Mouse (Mus musculus) inflammation-experienced regulatory T-cells (primary cell): ENCODE data around the gene Neu1. TPM values are rescaled to one million over a fixed set of nuclear protein-coding genes. Genes with fewer than 3 reads are reported as not detected.

ENCODE experiments used
- polyA plus RNA-seq, 2 experiments: library from polyadenylated mRNA; unstranded; fragments of 100-300 nt; shearing (Covaris generic); gene quantifications; one replicate each; pipeline ENCODE4 v1.2.1; 2017

The Neu1 gene
- polyA plus RNA-seq, result 10 to 100 TPM; 78.7 to 95.7 TPM

DNA sequence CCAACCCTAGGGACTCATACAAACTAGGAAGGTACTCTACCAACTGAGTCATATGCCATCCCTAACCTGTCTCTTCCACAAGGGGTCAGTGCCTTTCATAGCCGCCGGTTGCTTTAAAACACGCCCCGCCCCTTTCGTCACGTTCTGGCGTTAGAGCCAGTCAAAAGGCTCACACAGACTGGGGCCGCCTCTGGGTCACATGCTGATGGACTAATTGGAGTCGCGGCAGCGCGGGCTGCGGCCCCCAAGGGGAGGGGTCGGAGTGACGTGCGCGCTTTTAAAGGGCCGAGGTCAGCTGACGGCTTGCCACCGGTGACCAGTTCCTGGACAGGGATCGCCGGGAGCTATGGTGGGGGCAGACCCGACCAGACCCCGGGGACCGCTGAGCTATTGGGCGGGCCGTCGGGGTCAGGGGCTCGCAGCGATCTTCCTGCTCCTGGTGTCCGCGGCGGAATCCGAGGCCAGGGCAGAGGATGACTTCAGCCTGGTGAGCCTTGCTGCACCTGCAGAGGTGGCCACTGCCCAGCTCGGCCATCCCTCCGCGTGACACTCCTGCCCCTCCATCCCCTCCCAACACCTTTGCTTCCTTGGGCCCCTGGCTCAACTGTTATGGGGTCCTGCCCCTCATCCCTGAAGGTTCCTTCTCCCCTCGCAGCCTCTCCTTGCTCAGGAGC, at the start of gene Neu1:
Gene Neu1 (plus strand): TSS at position 193 of the 674 bp plus-strand sequence.

DNA sequence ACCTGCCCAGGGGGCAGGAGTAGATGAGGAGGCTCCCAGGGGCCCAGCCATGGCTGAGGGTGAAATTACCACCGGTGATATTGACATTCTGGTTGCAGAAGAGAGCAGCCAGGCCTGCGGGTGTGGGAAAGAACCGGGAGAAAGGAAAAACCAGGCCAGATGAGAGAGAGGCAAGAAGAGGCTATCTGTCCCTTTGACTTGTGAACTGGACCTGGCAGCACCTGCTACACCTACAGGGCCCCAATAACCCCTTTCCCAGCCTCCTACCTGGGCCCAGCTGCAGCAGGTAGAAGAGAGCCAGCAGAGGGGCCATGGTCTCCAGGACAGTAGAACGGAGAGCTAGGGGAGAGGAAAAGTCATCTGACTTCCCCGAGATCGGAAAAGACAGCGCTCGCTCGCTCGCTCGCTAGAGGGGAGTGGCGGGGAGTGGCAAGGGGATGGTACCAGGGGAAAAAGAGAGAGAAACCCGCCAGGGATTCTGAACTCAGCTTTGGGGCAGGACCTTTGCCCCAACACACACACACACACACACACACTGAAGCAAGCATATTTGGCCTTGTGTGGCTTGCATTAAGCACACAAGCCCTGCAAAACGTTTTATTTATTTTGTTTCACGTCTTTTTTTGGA, 49.3 kb upstream of the Neu1 start, which contains the start of gene Gm20547:
Gene Gm20547 (minus strand): TSS at position 360 of the 628 bp plus-strand sequence.

DNA sequence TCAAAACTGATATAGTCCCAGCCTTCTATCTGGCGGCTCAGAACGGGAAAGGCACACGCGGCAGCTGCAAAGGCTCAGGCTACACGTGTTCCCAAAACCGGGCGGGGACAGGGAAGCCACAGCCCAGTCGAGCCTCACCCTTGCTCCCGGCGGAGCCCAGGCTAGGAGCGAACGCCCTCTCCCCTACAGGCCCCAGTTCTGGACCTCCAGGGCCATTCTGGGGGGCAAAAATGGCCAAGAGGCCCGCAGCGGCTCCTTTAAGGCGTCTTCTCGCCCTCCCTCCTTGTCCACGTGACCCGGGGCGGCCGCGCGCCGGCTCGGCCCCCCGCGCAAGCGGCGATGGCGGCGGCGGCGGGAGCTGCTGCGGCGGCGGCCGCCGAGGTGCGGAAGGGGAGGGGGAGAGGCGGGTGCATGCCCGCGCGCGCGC, 32.9 kb upstream of the Neu1 start, which contains the start of the genes C2 and Ehmt2:
Gene C2 (minus strand): TSS at position 106 of the 427 bp plus-strand sequence.
Gene Ehmt2 (plus strand): TSS at position 310 of the 427 bp plus-strand sequence.

DNA sequence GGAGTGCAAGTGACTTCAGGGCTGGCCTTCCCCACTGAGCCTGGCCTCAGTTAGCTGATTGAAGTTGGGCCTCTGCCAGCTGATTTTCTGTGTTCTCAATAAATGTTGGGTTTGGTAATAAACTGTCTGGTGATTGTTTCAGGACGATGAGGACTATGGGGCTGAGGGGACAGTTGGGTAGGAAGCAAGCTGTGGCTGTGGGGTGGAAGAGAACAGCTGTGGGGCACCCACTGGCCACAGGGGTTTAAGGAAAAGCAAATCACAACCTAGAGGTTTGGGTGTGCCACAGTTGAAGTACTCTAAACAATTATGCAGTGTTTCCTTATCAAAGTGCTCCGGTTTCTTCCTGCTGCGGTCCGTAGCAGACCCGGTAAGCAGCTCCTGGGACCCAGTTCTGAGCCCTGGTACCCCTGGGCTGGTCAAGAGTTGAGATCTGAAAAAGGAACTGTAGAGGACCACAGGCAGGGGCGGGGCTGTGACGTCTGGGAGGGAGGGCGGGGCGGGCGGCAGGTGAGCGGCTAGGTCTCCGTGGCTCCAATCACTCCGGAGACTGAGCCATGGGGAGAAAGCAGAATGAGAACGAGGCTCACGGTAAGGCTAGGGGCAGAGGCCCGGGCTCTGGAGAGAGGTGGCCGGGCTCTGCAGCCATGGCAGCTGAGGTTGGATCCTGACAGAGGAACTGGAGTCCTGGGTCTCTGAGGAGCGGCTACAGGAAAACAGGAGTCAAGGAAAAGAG, 17.0 kb upstream of the Neu1 start, which contains the start of gene Slc44a4:
Gene Slc44a4 (plus strand): TSS at position 537 of the 736 bp plus-strand sequence.

DNA sequence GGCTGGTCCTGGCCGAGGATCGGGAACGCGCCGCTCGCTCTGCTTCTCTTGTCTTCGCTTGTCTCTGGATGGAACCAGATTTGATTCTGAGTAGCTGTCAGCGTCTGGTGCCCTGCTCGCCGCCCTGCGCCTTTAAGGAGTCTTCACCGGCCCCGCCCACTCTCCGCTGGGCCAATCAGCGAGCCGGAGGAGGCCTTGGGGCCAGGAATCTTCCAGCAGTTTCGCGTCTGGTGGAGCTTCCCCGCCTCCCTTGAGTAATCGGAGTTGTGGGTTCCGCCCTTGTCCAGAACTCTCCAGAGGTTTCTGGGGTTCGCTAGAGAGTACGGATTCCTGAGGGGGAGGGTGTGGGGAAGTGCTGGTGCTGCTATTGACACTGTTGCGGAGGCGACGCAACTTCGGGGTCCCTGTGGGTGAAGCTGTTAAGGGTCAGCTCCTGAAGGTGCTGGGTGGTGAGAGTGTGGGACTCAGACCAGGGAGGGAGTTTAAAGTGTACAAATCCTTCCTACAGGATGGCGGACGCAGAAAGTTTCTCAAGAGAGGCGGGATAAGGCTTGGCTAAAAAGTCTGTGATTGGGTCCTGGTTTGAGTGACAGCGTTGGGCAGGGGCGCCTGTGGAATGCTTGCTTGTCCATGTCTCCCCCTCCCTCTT, 28.2 kb downstream of the Neu1 start, which contains the start of gene Hspa1b:
Gene Hspa1b (minus strand): TSS at position 109 of the 649 bp plus-strand sequence.

DNA sequence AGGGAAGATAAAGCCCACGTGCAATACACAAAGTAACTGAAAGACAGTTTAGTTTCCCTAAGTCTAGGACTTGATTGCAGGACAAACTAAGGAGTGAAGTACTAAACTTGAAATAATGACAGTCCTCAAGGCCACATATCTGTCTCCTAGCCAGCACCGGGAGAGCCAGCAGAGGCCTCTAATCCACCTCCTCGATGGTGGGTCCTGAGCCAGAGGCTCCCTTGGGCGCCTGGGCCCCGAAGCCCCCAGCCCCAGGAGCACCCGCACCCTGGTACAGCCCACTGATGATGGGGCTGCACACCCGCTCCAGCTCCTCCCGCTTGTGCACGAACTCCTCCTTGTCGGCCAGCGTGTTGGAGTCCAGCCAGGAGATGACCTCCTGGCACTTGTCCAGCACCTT, 38.8 kb downstream of the Neu1 start, which contains the start of gene Gm20481:
Gene Gm20481 (plus strand): TSS at position 91 of the 400 bp plus-strand sequence.

DNA sequence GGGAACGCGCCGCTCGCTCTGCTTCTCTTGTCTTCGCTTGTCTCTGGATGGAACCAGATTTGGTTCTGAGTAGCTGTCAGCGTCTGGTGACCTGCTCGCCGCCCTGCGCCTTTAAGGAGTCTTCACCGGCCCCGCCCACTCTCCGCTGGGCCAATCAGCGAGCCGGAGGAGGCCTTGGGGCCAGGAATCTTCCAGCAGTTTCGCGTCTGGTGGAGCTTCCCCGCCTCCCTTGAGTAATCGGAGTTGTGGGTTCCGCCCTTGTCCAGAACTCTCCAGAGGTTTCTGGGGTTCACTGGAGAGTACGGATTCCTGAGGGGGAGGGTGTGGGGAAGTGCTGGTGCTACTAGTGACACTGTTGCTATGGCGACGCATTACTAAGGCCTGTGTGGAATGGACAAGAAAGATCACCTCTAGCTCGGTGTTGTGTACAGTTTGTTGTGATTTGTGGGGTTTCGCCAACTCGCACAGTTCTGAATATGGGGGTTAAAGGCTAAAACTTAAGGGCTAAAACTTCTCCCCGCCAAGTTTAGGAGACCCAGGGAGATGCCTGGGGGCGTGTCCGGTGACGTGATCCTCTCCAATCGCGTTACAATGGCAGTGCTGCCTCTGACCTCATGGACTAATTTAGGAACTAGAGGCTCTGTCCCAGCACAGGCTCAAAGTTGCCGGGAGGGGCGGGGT, 41.2 kb downstream of the Neu1 start, which contains the start of the genes Hspa1a and Hspa1l:
Gene Hspa1a (minus strand): TSS at position 88 of the 681 bp plus-strand sequence.
Gene Hspa1l (plus strand): TSS at position 635 of the 681 bp plus-strand sequence.

DNA sequence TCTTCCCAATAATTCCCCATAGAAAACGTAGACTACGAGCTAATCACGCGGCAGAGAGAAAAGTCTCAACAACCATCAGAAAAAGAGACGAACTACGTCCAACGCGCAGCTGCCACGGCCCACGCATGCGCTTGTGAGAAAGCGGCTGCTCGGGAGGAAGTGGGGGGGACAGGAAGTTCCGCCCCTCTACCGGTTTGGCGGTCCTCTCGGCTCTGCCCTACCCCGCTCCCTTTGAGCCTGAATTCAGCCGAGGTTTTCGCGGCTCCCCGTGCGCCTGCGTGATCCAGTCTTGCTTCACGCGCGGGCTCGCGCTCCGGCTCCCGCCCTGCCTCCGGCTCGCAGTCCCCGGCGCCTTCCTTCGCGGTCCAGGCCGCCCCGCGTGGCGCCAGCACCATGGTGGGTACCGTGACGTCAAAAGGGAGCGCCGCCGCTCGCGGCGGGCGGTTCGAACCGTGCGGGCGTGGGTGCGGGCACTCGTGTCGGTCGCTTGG, 50.7 kb downstream of the Neu1 start, which contains the start of gene Lsm2:
Gene Lsm2 (plus strand): TSS at position 173 of the 491 bp plus-strand sequence.

Other genes starting within 250 kb of the Neu1 start
- 1 to 10 TPM in 1 of 2 experiments, under 1 TPM in 1; 0.16 to 4.8 TPM for gene C4b, start 187.4 kb upstream of the Neu1 start, polyA plus RNA-seq
- not detected for gene Cyp21a1, start 126.7 kb upstream of the Neu1 start, polyA plus RNA-seq
- 10 to 100 TPM; 29.4 to 36.0 TPM for gene Stk19, start 94.3 kb upstream of the Neu1 start, polyA plus RNA-seq
- gene Dxo, start 94.2 kb upstream of the Neu1 start, polyA plus RNA-seq, result 10 to 100 TPM; 63.2 to 66.7 TPM
- gene Skiv2l, start 81.0 kb upstream of the Neu1 start, polyA plus RNA-seq, result 100 to 1,000 TPM; 103 to 142 TPM
- 10 to 100 TPM; 48.2 to 64.7 TPM for gene Nelfe, start 80.9 kb upstream of the Neu1 start, polyA plus RNA-seq
- gene Cfb, start 68.7 kb upstream of the Neu1 start, polyA plus RNA-seq, result under 1 TPM; 0.40 to 0.65 TPM
- gene Zbtb12, start 51.8 kb upstream of the Neu1 start, polyA plus RNA-seq, result under 1 TPM; 0.27 to 0.39 TPM
- gene Gm20547, start 49.2 kb upstream of the Neu1 start, polyA plus RNA-seq, result not detected
- 1 to 10 TPM; 1.6 to 3.3 TPM for gene C2, start 33.0 kb upstream of the Neu1 start, polyA plus RNA-seq
- 10 to 100 TPM; 65.4 to 83.5 TPM for gene Ehmt2, start 32.8 kb upstream of the Neu1 start, polyA plus RNA-seq
- under 1 TPM in 1 of 2 experiments, not detected in 1; 0.21 TPM for gene Slc44a4, start 16.8 kb upstream of the Neu1 start, polyA plus RNA-seq
- gene Hspa1b, start 28.0 kb downstream of the Neu1 start, polyA plus RNA-seq, result 100 to 1,000 TPM; 378 to 903 TPM
- gene Gm20481, start 38.7 kb downstream of the Neu1 start, polyA plus RNA-seq, result 10 to 100 TPM; 13.3 to 18.6 TPM
- gene Hspa1a, start 40.9 kb downstream of the Neu1 start, polyA plus RNA-seq, result 100 to 1,000 TPM in 1 of 2 experiments, 10 to 100 TPM in 1; 84.0 to 191 TPM
- gene Hspa1l, start 41.5 kb downstream of the Neu1 start, polyA plus RNA-seq, result under 1 TPM; 0.10 to 0.73 TPM
- gene Lsm2, start 50.6 kb downstream of the Neu1 start, polyA plus RNA-seq, result 100 to 1,000 TPM in 1 of 2 experiments, 10 to 100 TPM in 1; 80.1 to 110 TPM
- gene Vars, start 69.7 kb downstream of the Neu1 start, polyA plus RNA-seq, result 100 to 1,000 TPM; 201 to 211 TPM
- under 1 TPM; 0.07 to 0.34 TPM for gene Vwa7, start 85.3 kb downstream of the Neu1 start, polyA plus RNA-seq
- 1 to 10 TPM; 1.5 to 2.5 TPM for gene Sapcd1, start 96.8 kb downstream of the Neu1 start, polyA plus RNA-seq
- 1 to 10 TPM; 2.9 to 3.2 TPM for gene Msh5, start 115.5 kb downstream of the Neu1 start, polyA plus RNA-seq
- 100 to 1,000 TPM; 533 to 549 TPM for gene Clic1, start 118.7 kb downstream of the Neu1 start, polyA plus RNA-seq
- 1 to 10 TPM in 1 of 2 experiments, under 1 TPM in 1; 0.98 to 2.2 TPM for gene Ddah2, start 127.8 kb downstream of the Neu1 start, polyA plus RNA-seq
- 1 to 10 TPM in 1 of 2 experiments, not detected in 1; 2.0 TPM for gene Ly6g6c, start 134.1 kb downstream of the Neu1 start, polyA plus RNA-seq
- under 1 TPM; 0.11 to 0.16 TPM for gene Mpig6b, start 134.9 kb downstream of the Neu1 start, polyA plus RNA-seq
- not detected for gene Ly6g6e, start 145.6 kb downstream of the Neu1 start, polyA plus RNA-seq
- under 1 TPM in 1 of 2 experiments, not detected in 1; 0.60 TPM for gene Ly6g6d, start 146.8 kb downstream of the Neu1 start, polyA plus RNA-seq
- not detected for gene Ly6g6f, start 154.4 kb downstream of the Neu1 start, polyA plus RNA-seq
- gene Abhd16a, start 158.0 kb downstream of the Neu1 start, polyA plus RNA-seq, result 10 to 100 TPM; 73.9 to 82.7 TPM
- gene Ly6g5c, start 177.0 kb downstream of the Neu1 start, polyA plus RNA-seq, result not detected
- 1 to 10 TPM in 1 of 2 experiments, under 1 TPM in 1; 0.90 to 3.6 TPM for gene Ly6g5b, start 184.2 kb downstream of the Neu1 start, polyA plus RNA-seq
- gene Gpank1, start 190.2 kb downstream of the Neu1 start, polyA plus RNA-seq, result 10 to 100 TPM; 54.2 to 60.6 TPM
- 100 to 1,000 TPM; 238 to 275 TPM for gene Csnk2b, start 190.8 kb downstream of the Neu1 start, polyA plus RNA-seq
- 1 to 10 TPM; 1.9 to 3.0 TPM for gene D17H6S53E, start 195.1 kb downstream of the Neu1 start, polyA plus RNA-seq
- gene Apom, start 200.8 kb downstream of the Neu1 start, polyA plus RNA-seq, result 1 to 10 TPM in 1 of 2 experiments, not detected in 1; 2.6 TPM
- 10 to 100 TPM; 50.0 to 63.9 TPM for gene Bag6, start 203.9 kb downstream of the Neu1 start, polyA plus RNA-seq
- gene Prrc2a, start 233.6 kb downstream of the Neu1 start, polyA plus RNA-seq, result 10 to 100 TPM; 24.6 to 25.6 TPM
- 1 to 10 TPM; 1.9 to 8.1 TPM for gene Aif1, start 244.8 kb downstream of the Neu1 start, polyA plus RNA-seq